Mouse (Mus musculus): ENCODE data around the gene Olfr130.

The Olfr130 gene

GRCm38 (mm10) chr17:38063621-38064020 lies at the start of gene Olfr130:
TSS of gene Olfr130 (plus strand) at chr17:38063921.
- DNase-seq, result no peak

- no peak for DNase-seq
Measured at GRCm38 (mm10) chr17:38016341-38016740, 47.4 kb upstream of the Olfr130 start.

- DNase-seq, result no peak
Measured at GRCm38 (mm10) chr17:38026297-38026696, 37.4 kb upstream of the Olfr130 start.

GRCm38 (mm10) chr17:38059979-38060378 lies 3.7 kb upstream of the Olfr130 start, which contains the start of gene Olfr129:
TSS of gene Olfr129 (minus strand) at chr17:38060079.
- no peak for DNase-seq

GRCm38 (mm10) chr17:38082364-38082763 lies 18.6 kb downstream of the Olfr130 start:
- DNase-seq, result no peak

GRCm38 (mm10) chr17:38088593-38088992 lies 24.9 kb downstream of the Olfr130 start, which contains the start of gene Olfr131:
TSS of gene Olfr131 (minus strand) at chr17:38088693.
- no peak for DNase-seq

Data from cerebellum, adult 9-10 months (tissue).